Mouse (Mus musculus) heart, embryonic 16.5 days (tissue): ENCODE measurements around the gene Tcp11. TPM values are rescaled to one million over a fixed set of nuclear protein-coding genes. Genes with fewer than 3 reads are reported as not detected.

ENCODE experiments used
- ATAC-seq: fragments of 200-750 bp; cut with Nextera tagmentation; replicated peaks from 2 replicates; pipeline ENCODE4 v1.8.0; 2017; ENCODE audit warnings: moderate number of reproducible peaks; ENCODE audit not compliant: insufficient read depth, low FRiP score; ENCODE audit errors: extremely low read depth
- H3K27ac ChIP-seq: fragments of 300-500 bp; sonication (generic); 2 replicates; pipeline ENCODE4 v1.5.1; 2014; ENCODE audit warnings: mild to moderate bottlenecking, low read length, control low read depth, moderate library complexity
- H3K27me3 ChIP-seq: fragments of 300-500 bp; sonication (generic); 2 replicates; pipeline ENCODE4 v1.6.1; 2014; ENCODE audit warnings: low read length, mixed read lengths; ENCODE audit not compliant: control insufficient read depth, insufficient read depth
- H3K36me3 ChIP-seq: fragments of 300-500 bp; sonication (generic); 2 replicates; pipeline ENCODE4 v1.6.1; 2014; ENCODE audit not compliant: control insufficient read depth, insufficient read depth
- H3K4me1 ChIP-seq: fragments of 300-500 bp; sonication (generic); 2 replicates; pipeline ENCODE4 v1.6.1; 2014; ENCODE audit warnings: low read length, mixed read lengths; ENCODE audit not compliant: control insufficient read depth, insufficient read depth
- H3K4me2 ChIP-seq: fragments of 300-500 bp; sonication (generic); 2 replicates; pipeline ENCODE4 v1.6.1; 2014; ENCODE audit warnings: low read depth, mild to moderate bottlenecking, control low read depth, low read length
- H3K4me3 ChIP-seq: fragments of 300-500 bp; sonication (generic); 2 replicates; pipeline ENCODE4 v1.5.1; 2014; ENCODE audit warnings: mild to moderate bottlenecking, control low read depth, low read length
- H3K9ac ChIP-seq: fragments of 300-500 bp; sonication (generic); 2 replicates; pipeline ENCODE4 v1.6.1; 2014; ENCODE audit warnings: low read length, control low read depth
- H3K9me3 ChIP-seq: fragments of 300-500 bp; sonication (generic); replicated peaks from 2 replicates; pipeline ENCODE4 v1.6.1; 2016; ENCODE audit warnings: low read length; ENCODE audit not compliant: control insufficient read depth
- WGBS: fragments of 180-500 bp; shearing (Covaris S2); extraction: QIAGEN DNeasy Blood & Tissue Kit; methylation state at CpG from one replicate; pipeline ENCODE4 v1.1.7; 2014; 5-methylcytosine and 5-hydroxymethylcytosine counted together
- polyA plus RNA-seq: library from polyadenylated mRNA; unstranded; fragments of >200 nt; fragmentation: Nextera tagmentation; extraction: Ambion mirVana; gene quantifications from 2 replicates; pipeline ENCODE4 v1.2.1, GENCODE M21; 2015

The Tcp11 gene
- polyA plus RNA-seq, 1 experiment from 2014 or later = 0.71 TPM

- peaks cover 15% of the 10 kb centered on the region for H3K36me3 ChIP-seq
- H3K4me3 ChIP-seq = no peak overlapping the region
- no peak overlapping the region for H3K27ac ChIP-seq
- 0 out of 2 replicates have a peak overlapping the region, but pooled peaks have one; percentile 16 for H3K9ac ChIP-seq
- no peak for ATAC-seq
- no peaks in the 10 kb centered on the region for H3K27me3 ChIP-seq
- no peak overlapping the region for H3K4me2 ChIP-seq
- peaks cover 10% of the 10 kb centered on the region for H3K4me1 ChIP-seq
- 53% methylated on average over 23 of the region's 23 CpGs for WGBS
- no peaks in the 10 kb centered on the region for H3K9me3 ChIP-seq
Measured at GRCm38 (mm10) chr17:28042299-28042771, 38.1 kb downstream of the Tcp11 start.

DNA sequence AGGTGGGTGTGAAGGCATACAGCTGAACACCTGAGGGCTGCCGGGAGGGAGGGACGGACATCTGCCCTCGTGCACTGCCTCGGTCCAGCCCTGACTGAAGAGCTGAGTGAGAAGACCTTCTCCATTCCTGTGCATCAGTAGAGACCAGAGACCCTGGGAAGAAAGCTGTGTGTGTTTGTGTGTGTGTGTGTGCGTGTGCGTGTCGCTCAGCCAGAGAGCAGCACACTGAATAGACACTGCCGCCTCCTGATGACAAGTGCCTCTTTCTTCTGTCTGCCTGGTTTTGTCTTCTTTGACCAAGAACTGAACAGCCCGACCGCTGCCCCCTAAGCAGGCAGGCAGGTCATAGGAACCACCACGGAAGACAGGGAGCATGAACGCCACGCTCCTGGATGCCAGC lies 39.1 kb downstream of the Tcp11 start:
- Histone ChIP-seq H3K27ac (no peak overlapping the region), H3K9ac (no peak overlapping the region), H3K36me3 (peaks cover 15% of the 10 kb centered on the region), H3K9me3 (no peaks in the 10 kb centered on the region), H3K27me3 (no peaks in the 10 kb centered on the region), H3K4me3 (no peak overlapping the region), H3K4me2 (no peak overlapping the region), H3K4me1 (peaks cover 17% of the 10 kb centered on the region)
- WGBS = 92% methylated on average over 13 of the region's 13 CpGs
- no peak for ATAC-seq

GRCm38 (mm10) chr17:28040620-28041019 lies 39.8 kb downstream of the Tcp11 start:
- WGBS = 43% methylated on average over 16 of the region's 16 CpGs
- Histone ChIP-seq H3K4me3 (no peak overlapping the region), H3K27ac (no peak overlapping the region), H3K36me3 (peaks cover 15% of the 10 kb centered on the region), H3K27me3 (no peaks in the 10 kb centered on the region), H3K9me3 (no peaks in the 10 kb centered on the region), H3K9ac (no peak overlapping the region), H3K4me1 (peaks cover 17% of the 10 kb centered on the region), H3K4me2 (no peak overlapping the region)
- no peak for ATAC-seq

DNA sequence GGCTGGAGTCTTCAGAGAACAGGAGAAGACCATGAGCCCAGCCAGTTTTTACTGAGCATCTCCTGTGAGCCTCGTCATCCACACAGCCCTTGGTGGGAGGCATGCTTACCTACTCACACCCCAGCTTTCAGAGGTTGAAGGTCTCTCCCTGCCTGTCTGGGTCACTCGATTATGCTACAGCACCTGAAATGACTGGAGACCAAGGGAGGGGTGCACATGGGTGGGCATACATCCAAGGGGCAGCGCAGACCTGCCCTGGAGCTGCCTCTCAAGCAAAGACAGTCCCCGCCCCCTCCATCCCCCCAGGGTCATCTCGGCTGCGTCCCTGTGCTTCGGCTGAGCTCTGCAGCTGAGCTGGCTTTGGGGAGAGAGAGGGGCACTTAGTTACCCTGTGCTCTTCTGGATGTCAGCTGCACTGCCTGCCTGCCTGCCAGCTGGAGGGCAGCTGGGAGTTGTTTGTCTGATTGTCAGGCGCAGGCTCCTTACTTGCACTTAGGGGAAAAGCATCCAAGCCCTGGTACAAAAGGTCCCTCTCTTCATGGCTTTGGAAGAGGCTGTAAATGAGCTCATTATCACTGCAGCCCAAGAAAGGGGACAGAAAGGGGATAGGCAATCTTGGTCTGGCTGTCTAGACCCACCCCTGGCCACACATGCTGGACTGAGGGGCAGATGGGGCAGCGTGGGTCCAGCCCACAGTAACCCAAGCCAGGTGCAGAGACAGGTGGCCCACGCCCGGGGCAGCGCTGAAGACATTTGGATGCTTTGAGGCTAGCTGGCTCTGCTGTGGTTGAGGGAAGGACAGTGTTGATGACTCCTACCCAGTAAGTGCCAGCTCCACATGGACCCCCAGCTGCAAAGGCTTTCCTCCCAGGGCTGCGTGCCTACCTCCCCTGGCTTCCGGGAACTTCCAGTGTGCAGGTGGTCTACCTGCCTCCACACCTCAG lies 43.4 kb downstream of the Tcp11 start:
- WGBS = 74% methylated on average over 14 of the region's 14 CpGs
- no peak overlapping the region for H3K4me3 ChIP-seq
- no peak for ATAC-seq
- H3K9ac ChIP-seq = no peak overlapping the region
- H3K9me3 ChIP-seq = no peaks in the 10 kb centered on the region
- H3K27ac ChIP-seq = no peak overlapping the region
- H3K36me3 ChIP-seq = peaks cover 12% of the 10 kb centered on the region
- no peak overlapping the region for H3K4me2 ChIP-seq
- peaks cover 40% of the 10 kb centered on the region for H3K4me1 ChIP-seq
- H3K27me3 ChIP-seq = no peaks in the 10 kb centered on the region

DNA sequence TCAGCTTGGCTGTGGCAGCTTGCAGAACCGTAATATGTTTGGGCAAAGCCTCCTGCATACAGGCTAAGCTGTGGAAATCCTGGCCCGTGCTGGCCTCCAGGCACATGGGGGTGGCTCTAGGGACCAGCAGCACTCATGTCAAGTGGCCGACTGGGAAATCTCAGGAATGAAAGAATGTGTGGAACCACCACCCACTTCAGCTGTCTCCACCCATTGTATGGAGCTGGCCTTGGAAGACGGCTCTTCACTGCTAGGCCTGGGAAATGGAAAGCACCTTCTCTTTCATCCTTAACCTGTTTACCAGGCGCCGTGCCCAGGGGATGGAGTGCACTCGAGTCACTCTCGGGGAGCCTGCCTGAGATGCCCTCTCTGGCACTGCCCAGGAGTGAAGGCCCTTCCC lies 45.5 kb downstream of the Tcp11 start:
- Histone ChIP-seq H3K4me1 (peaks cover 43% of the 10 kb centered on the region), H3K27me3 (no peaks in the 10 kb centered on the region), H3K4me2 (no peak overlapping the region), H3K27ac (peak overlapping the region; percentile 51), H3K4me3 (no peak overlapping the region), H3K9me3 (no peaks in the 10 kb centered on the region), H3K36me3 (peaks cover 6% of the 10 kb centered on the region; the same call in 1 of the 2 replicates), H3K9ac (no peak overlapping the region)
- WGBS = 33% methylated on average over 8 of the region's 8 CpGs
- peak; percentile 67 for ATAC-seq

DNA sequence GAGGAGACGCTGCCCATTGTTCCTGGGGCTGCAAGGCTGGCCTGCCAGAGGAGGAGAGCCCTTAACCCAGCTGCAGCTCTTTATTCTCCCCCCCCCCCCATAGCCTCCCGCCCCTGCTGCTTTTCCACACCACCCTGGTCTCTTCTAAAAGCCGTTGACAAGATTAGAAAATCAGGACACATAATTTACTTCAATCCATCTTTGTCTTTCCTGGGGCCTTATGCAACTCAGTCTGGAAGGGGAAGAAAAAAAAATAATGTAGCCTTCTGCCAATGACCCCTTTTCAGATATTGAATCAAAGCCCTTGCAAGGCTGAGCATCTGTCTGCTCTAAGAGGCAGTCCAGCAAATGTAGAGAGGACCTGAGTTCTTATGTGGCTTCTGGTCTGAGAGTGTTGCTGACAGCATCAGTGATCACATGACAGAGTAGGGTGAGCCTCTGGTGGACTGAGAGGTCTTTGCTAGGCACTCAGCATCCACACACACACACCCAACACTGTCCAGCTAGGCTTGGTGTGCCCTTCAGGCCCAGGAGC lies 47.3 kb downstream of the Tcp11 start:
- 52% methylated on average over 3 of the region's 3 CpGs for WGBS
- Histone ChIP-seq H3K4me1 (peaks cover 45% of the 10 kb centered on the region), H3K9ac (no peak overlapping the region)

GRCm38 (mm10) chr17:28032219-28032618 lies 48.2 kb downstream of the Tcp11 start:
- Histone ChIP-seq H3K9ac (no peak overlapping the region; the same call in 1 of the 2 replicates), H3K36me3 (no peaks in the 10 kb centered on the region), H3K27me3 (no peaks in the 10 kb centered on the region), H3K4me1 (peaks cover 39% of the 10 kb centered on the region), H3K9me3 (no peaks in the 10 kb centered on the region), H3K4me3 (no peak overlapping the region), H3K4me2 (no peak overlapping the region), H3K27ac (no peak overlapping the region)
- ATAC-seq = no peak
- 71% methylated on average over 10 of the region's 10 CpGs for WGBS

More for the DNA sequence above, 47.3 kb downstream of the Tcp11 start:
- Histone ChIP-seq H3K4me2 (no peak overlapping the region), H3K4me3 (no peak overlapping the region), H3K27me3 (no peaks in the 10 kb centered on the region), H3K27ac (no peak overlapping the region), H3K9me3 (no peaks in the 10 kb centered on the region), H3K36me3 (no peaks in the 10 kb centered on the region)
- ATAC-seq = no peak

DNA sequence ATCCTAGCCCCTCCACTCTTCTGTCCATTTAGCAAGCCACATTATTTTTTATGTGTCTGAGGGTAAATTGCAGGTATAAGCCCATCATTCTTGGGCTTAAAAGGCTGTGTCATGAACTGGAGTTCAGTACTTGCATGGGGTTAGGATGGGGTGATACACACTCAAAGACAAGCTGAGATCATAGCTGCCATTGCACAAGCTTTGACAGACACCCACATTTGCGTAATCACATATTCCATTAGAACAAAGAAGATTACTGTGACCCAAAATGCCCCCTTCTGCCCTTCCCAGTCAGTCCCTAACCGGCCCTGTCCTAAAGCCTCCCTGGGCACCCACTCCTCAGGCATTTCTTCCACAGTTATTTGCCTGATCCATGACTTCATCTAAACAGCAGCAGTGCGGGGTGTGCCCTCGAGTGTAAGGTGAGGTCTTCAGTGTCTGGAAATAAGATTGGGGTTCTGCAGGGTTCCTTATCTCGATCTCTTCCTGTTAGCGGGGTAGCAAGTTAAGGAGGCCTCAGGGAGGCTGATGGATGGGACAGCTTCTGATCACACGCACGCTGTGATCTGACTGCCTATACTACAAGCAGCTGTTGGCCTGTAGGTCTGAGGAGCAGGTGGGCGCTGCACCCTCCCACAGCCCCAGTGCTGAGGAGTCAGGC lies 49.0 kb downstream of the Tcp11 start:
- 58% methylated on average over 9 of the region's 9 CpGs for WGBS

More for the DNA sequence above, 49.0 kb downstream of the Tcp11 start:
- H3K36me3 ChIP-seq = no peaks in the 10 kb centered on the region
- no peak for ATAC-seq
- no peak overlapping the region for H3K4me2 ChIP-seq
- H3K9me3 ChIP-seq = no peaks in the 10 kb centered on the region
- no peak overlapping the region; the same call in 1 of the 2 replicates for H3K9ac ChIP-seq
- H3K27ac ChIP-seq = no peak overlapping the region
- no peak overlapping the region for H3K4me3 ChIP-seq
- no peaks in the 10 kb centered on the region for H3K27me3 ChIP-seq
- peaks cover 35% of the 10 kb centered on the region for H3K4me1 ChIP-seq
